Mouse (Mus musculus): Measurements from ENCODE around the gene Trappc5. TPM values are rescaled to one million over a fixed set of nuclear protein-coding genes. Genes with fewer than 3 reads are reported as not detected.

Trappc5 gene
- total and polyA plus RNA-seq, 3 experiments: 15.5 to 22.3 (median 20.2) TPM

GRCm38 (mm10) chr8:3694121-3694520, 18.0 kb downstream of the Trappc5 start, which contains the start of gene Fcer2a:
Fcer2a (minus strand) TSS chr8:3694175.
- TF ChIP-seq CTCF (IDR thresholded peaks at IDR 0.05; ENCODE audit: low read depth, low read length) (no peak), GATA2 (IDR thresholded peaks at IDR 0.05; ENCODE audit: borderline replicate concordance, low read depth, low read length) (no peak), GATA1 (IDR thresholded peaks at IDR 0.05; ENCODE audit: borderline replicate concordance, low read length) (no peak), POLR2AphosphoS5 (IDR thresholded peaks at IDR 0.05; ENCODE audit: insufficient replicate concordance, low read depth, low read length) (no peak), TAL1 (conservative IDR thresholded peaks at IDR 0.05; ENCODE audit: low read depth, low read length) (no peak)
- no peak for DNase-seq (ENCODE audit: low spot score)
- Histone ChIP-seq H3K4me3 (ENCODE audit: low read depth, low read length) (no peak within 1 kb of the TSS), H3K9me3 (replicated peaks) (peaks cover 4% of the 10 kb centered on the region), H3K36me3 (replicated peaks) (no peaks in the 10 kb centered on the region), H3K27me3 (ENCODE audit: insufficient read depth, low read length) (peaks cover 4% of the 10 kb centered on the region; the same call in 1 of the 2 replicates), H3K4me1 (ENCODE audit: insufficient read depth, low read depth, low read length) (no peaks in the 10 kb centered on the region)
- ATAC-seq (ENCODE audit: extremely low read depth, insufficient number of reproducible peaks, low FRiP score, poor library complexity, severe bottlenecking): no peak

GRCm38 (mm10) chr8:3701491-3701890, 25.4 kb downstream of the Trappc5 start:
- no peaks in the 10 kb centered on the region for H3K27me3 ChIP-seq (ENCODE audit: insufficient read depth, low read length)
- H3K4me3 ChIP-seq (ENCODE audit: low read depth, low read length): no peak overlapping the region
- TF ChIP-seq GATA2 (IDR thresholded peaks at IDR 0.05; ENCODE audit: borderline replicate concordance, low read depth, low read length) (no peak), GATA1 (IDR thresholded peaks at IDR 0.05; ENCODE audit: borderline replicate concordance, low read length) (no peak), CTCF (IDR thresholded peaks at IDR 0.05; ENCODE audit: low read depth, low read length) (no peak), TAL1 (conservative IDR thresholded peaks at IDR 0.05; ENCODE audit: low read depth, low read length) (no peak), POLR2AphosphoS5 (IDR thresholded peaks at IDR 0.05; ENCODE audit: insufficient replicate concordance, low read depth, low read length) (no peak)
- H3K36me3 ChIP-seq (replicated peaks): no peaks in the 10 kb centered on the region
- H3K4me1 ChIP-seq (ENCODE audit: insufficient read depth, low read depth, low read length): no peaks in the 10 kb centered on the region
- no peak for ATAC-seq (ENCODE audit: extremely low read depth, insufficient number of reproducible peaks, low FRiP score, poor library complexity, severe bottlenecking)
- no peak for DNase-seq (ENCODE audit: low spot score)
- peaks cover 9% of the 10 kb centered on the region for H3K9me3 ChIP-seq (replicated peaks)

GRCm38 (mm10) chr8:3705711-3706110, 29.6 kb downstream of the Trappc5 start:
- no peaks in the 10 kb centered on the region for H3K9me3 ChIP-seq (replicated peaks)
- H3K36me3 ChIP-seq (replicated peaks): no peaks in the 10 kb centered on the region
- no peak overlapping the region for H3K4me3 ChIP-seq (ENCODE audit: low read depth, low read length)
- ATAC-seq (ENCODE audit: extremely low read depth, insufficient number of reproducible peaks, low FRiP score, poor library complexity, severe bottlenecking) (no peak), DNase-seq (ENCODE audit: low spot score) (no peak)
- TF ChIP-seq TAL1 (conservative IDR thresholded peaks at IDR 0.05; ENCODE audit: low read depth, low read length) (no peak), CTCF (IDR thresholded peaks at IDR 0.05; ENCODE audit: low read depth, low read length) (no peak), GATA2 (IDR thresholded peaks at IDR 0.05; ENCODE audit: borderline replicate concordance, low read depth, low read length) (no peak), GATA1 (IDR thresholded peaks at IDR 0.05; ENCODE audit: borderline replicate concordance, low read length) (no peak), POLR2AphosphoS5 (IDR thresholded peaks at IDR 0.05; ENCODE audit: insufficient replicate concordance, low read depth, low read length) (no peak)
- H3K27me3 ChIP-seq (ENCODE audit: insufficient read depth, low read length): 0 out of 2 replicates have a peak, but pooled peaks cover 4% of the 10 kb centered on the region
- no peaks in the 10 kb centered on the region for H3K4me1 ChIP-seq (ENCODE audit: insufficient read depth, low read depth, low read length)

- no peak for TF ChIP-seq TAL1 (conservative IDR thresholded peaks at IDR 0.05; ENCODE audit: low read depth, low read length)
- TF ChIP-seq GATA1 (IDR thresholded peaks at IDR 0.05; ENCODE audit: borderline replicate concordance, low read length): no peak
- TF ChIP-seq GATA2 (IDR thresholded peaks at IDR 0.05; ENCODE audit: borderline replicate concordance, low read depth, low read length): no peak
- no peak for TF ChIP-seq CTCF (IDR thresholded peaks at IDR 0.05; ENCODE audit: low read depth, low read length)
- no peak for TF ChIP-seq POLR2AphosphoS5 (IDR thresholded peaks at IDR 0.05; ENCODE audit: insufficient replicate concordance, low read depth, low read length)
- Histone ChIP-seq H3K4me1 (ENCODE audit: insufficient read depth, low read depth, low read length) (no peaks in the 10 kb centered on the region), H3K4me3 (ENCODE audit: low read depth, low read length) (no peak overlapping the region), H3K9me3 (replicated peaks) (no peaks in the 10 kb centered on the region), H3K27me3 (ENCODE audit: insufficient read depth, low read length) (0 out of 2 replicates have a peak, but pooled peaks cover 4% of the 10 kb centered on the region), H3K36me3 (replicated peaks) (no peaks in the 10 kb centered on the region)
- ATAC-seq (ENCODE audit: extremely low read depth, insufficient number of reproducible peaks, low FRiP score, poor library complexity, severe bottlenecking): no peak
- DNase-seq (ENCODE audit: low spot score): no peak
These were observed 31.5 kb downstream of the Trappc5 start for GRCm38 (mm10) chr8:3707611-3708010.

GRCm38 (mm10) chr8:3710312-3710711, 34.2 kb downstream of the Trappc5 start:
- H3K4me1 ChIP-seq (ENCODE audit: insufficient read depth, low read depth, low read length): no peaks in the 10 kb centered on the region
- H3K36me3 ChIP-seq (replicated peaks): no peaks in the 10 kb centered on the region
- no peaks in the 10 kb centered on the region for H3K9me3 ChIP-seq (replicated peaks)
- TF ChIP-seq GATA1 (IDR thresholded peaks at IDR 0.05; ENCODE audit: borderline replicate concordance, low read length) (no peak), POLR2AphosphoS5 (IDR thresholded peaks at IDR 0.05; ENCODE audit: insufficient replicate concordance, low read depth, low read length) (no peak), GATA2 (IDR thresholded peaks at IDR 0.05; ENCODE audit: borderline replicate concordance, low read depth, low read length) (no peak), TAL1 (conservative IDR thresholded peaks at IDR 0.05; ENCODE audit: low read depth, low read length) (no peak), CTCF (IDR thresholded peaks at IDR 0.05; ENCODE audit: low read depth, low read length) (no peak)
- DNase-seq (ENCODE audit: low spot score): no peak
- no peak overlapping the region for H3K4me3 ChIP-seq (ENCODE audit: low read depth, low read length)
- no peak for ATAC-seq (ENCODE audit: extremely low read depth, insufficient number of reproducible peaks, low FRiP score, poor library complexity, severe bottlenecking)
- H3K27me3 ChIP-seq (ENCODE audit: insufficient read depth, low read length): 0 out of 2 replicates have a peak, but pooled peaks cover 4% of the 10 kb centered on the region

- ATAC-seq (ENCODE audit: extremely low read depth, insufficient number of reproducible peaks, low FRiP score, poor library complexity, severe bottlenecking) (peak; percentile 34; the same call in 1 of the 2 replicates), DNase-seq (ENCODE audit: low spot score) (no peak)
- Histone ChIP-seq H3K9me3 (replicated peaks) (no peaks in the 10 kb centered on the region), H3K4me3 (ENCODE audit: low read depth, low read length) (no peak overlapping the region), H3K36me3 (replicated peaks) (no peaks in the 10 kb centered on the region), H3K4me1 (ENCODE audit: insufficient read depth, low read depth, low read length) (no peaks in the 10 kb centered on the region), H3K27me3 (ENCODE audit: insufficient read depth, low read length) (0 out of 2 replicates have a peak, but pooled peaks cover 4% of the 10 kb centered on the region)
- no peak for TF ChIP-seq GATA1 (IDR thresholded peaks at IDR 0.05; ENCODE audit: borderline replicate concordance, low read length)
These were observed 35.5 kb downstream of the Trappc5 start for GRCm38 (mm10) chr8:3711646-3712045.

Data from G1E (cell line).